Mouse (Mus musculus) embryonic fibroblast, embryonic 13.5 days (primary cell): Measurements from ENCODE around the gene D130043K22Rik.

Experiments used
- CTCF ChIP-seq: IDR thresholded peaks from 2 replicates; pipeline ENCODE4 v1.5.1; 2011; ENCODE audit warnings: mild to moderate bottlenecking, control low read depth, low read length, moderate library complexity, borderline replicate concordance; ENCODE audit not compliant: insufficient read depth
- POLR2A ChIP-seq: IDR thresholded peaks from 2 replicates; pipeline ENCODE4 v1.6.1; 2011; ENCODE audit warnings: low read depth, mild to moderate bottlenecking, control low read depth, low read length, moderate library complexity

DNA sequence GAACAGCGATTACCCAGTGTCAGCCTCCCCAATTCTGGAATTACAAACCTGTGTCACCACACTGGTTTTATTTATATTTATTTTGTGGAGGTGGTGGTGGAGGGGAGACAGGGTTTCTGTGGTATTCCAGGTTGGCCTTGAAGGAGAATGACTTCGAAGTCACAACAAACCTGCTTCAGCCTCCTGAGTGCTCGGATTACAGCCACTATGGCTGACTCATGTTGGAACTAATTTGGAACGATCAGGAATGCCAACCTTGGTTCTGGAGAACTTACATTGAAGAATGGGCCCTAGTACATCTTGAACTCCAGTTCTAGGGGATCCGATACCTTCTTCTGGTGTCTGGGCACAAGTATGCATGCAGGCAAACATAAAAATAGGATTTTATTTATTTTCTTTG, 45.6 kb upstream of the D130043K22Rik start:
- TF ChIP-seq CTCF (no peak), POLR2A (no peak)
